Mouse (Mus musculus) c-Kit-positive CD71-positive TER-119-negative erythroid progenitor cells, embryonic 14.5 days (primary cell): ENCODE results near the gene Tbx21.

ENCODE experiments used
- DNase-seq: peaks from one replicate; pipeline ENCODE4 v3.0.0-alpha.2; 2013; ENCODE audit warnings: low read depth

Tbx21 gene

DNA sequence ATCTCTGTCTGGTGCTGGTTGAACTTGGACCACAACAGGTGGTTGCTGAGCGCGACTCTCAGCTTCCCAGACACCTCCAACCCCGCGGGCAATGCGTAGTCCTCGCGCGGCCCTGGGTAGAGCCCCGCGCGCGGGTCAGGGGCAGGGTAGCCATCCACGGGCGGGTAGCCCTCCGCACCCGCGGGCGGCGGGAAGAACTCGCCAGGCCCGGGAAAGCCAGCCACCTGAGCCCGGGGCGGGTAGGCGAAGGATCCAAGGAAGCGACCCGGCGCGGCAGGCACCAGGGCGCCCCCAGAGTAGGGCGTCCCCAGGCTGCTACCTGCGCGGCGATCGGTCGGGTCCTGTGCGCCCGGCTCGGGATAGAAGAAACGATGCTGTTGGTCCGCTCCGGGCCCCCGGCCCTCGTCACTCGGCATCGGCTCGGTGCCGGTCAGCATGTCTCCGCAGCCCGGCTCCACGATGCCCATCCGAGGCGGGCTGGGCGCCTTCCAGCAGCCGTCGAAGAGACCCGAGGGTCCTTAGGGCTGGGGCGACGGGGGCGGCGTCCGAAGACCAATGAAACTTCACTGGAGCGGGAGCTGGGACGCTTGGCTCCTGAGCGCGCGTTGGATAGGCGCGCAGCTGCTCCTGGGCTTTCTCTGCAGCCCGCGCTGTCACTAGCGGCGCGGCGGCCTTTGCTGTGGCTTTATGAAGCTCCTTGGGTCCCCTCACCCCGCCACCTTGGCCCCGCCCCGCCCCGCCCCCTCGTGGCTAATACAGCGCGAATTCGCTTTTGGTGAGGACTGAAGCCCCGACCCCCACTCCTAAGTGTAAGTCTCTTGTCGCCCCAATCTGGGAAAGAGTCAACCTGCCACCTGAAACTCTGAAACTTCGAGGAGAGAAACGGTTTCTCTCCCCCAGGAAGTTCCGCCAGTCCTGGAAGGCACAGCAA, at the start of gene Tbx21:
Gene Tbx21 (minus strand): TSS at position 661 of the 931 bp plus-strand sequence.
- no peak for DNase-seq

DNA sequence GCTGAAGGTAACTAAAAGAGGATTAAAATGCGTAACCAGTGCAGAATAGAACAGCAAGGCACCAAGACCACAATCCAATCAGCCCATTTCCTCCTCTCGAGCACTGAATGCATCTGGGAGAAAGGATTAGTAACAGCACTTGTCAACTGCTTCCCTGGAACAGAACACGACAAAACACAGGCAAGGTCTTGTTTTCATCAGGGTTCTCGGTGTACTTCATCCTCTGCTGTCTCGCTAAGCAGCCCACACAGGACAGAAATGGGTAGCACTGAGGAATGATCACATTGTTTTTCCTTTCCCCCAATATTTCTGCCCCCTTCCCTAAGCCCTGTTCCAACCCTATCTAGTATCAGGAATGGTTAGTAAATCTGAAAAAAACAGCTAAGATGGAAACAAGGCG, 45.2 kb upstream of the Tbx21 start:
- no peak for DNase-seq

DNA sequence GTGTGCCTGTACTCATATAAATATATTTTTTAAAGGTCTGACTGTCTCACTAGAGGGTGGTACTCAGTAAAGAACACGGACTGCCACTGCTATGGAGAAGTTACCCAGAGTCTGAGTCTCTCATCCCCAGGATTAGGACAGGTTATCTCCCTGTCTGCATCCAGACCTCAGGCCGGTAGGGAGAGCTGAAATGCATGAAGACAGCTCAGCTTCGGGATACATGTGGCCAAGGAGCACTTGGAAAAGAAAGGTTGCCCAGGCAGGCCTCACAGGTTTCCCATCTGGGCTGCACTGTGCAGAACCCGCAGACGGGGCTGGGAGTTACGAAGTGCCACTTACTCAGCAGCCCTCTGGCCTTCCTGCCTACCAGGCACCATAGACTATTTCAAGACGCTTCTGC, 41.9 kb upstream of the Tbx21 start:
- no peak for DNase-seq

DNA sequence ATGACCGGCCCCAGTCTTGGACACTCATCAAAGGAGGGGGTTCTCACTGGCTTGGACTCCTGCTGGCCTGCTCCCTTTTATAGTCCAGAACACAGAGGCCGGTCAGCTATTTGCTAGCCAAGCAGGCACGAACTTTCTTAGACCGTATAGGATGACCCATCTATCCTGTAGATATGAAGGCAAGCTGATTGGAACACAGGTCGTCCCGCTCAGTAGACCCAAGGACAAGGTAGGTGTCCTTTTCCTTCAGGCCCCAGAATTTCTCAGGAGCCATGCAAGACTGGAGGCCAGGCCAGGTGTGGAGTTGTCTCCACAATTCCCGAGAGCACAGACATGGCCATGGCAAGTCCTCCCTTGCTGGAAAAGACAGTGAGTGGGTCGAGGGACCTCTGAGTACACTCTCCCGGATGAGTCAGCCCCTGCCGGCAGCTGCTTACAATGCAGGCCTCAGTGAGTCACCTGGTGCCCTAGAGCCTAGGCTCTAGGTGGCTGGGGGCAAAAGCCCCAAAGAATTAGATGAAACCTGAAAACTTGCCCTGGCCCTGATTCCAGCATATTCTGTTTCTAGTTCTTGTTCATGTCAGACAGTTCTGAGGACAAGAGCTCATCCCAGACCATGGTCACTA, 37.6 kb upstream of the Tbx21 start:
- DNase-seq: no peak

DNA sequence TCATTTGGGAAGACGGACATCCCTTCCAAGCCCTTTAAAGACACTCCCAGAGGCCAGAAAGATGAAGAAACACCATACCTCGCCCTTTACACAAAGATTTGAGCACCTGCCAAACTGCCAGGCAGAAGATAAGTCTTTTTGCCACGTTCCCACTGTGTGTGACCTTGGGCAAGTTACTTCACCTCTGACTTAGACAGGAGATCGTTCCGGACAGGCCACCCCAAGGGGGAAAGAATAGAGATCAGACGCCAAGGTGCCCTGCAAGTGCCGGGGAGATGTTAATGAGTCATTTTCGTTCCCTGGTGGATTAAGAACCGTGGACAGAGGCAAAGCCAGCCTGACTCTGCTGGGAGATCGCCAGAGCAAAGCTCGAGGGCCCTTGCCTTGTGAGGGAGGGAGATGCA, 36.9 kb upstream of the Tbx21 start:
- no peak for DNase-seq

DNA sequence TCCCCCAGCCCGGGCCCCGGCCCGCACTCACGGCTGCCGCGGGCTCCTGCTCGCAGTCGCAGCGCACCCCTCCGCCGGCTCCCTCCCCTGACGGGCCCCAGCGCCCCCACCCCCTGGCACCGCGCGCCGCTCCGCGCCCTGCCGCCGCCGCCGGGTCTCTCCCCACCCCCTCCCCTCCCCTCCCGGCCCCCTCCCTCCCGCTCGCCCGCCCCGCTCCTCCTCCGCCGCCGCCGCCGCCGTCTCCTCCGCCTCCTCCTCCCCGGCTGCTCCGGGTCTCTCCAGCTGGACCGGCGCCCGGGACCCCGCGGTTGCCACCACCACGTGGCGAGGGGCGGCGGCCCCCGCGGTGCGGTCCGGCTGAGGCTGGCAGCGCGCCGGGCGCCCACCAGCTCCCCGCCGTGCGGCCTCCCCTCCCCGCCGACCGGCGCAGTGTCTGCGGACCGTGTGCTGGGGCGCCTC, 36.2 kb upstream of the Tbx21 start, which contains the start of gene Tbkbp1:
Gene Tbkbp1 (minus strand): TSS at position 153 of the 459 bp plus-strand sequence.
- DNase-seq: no peak

DNA sequence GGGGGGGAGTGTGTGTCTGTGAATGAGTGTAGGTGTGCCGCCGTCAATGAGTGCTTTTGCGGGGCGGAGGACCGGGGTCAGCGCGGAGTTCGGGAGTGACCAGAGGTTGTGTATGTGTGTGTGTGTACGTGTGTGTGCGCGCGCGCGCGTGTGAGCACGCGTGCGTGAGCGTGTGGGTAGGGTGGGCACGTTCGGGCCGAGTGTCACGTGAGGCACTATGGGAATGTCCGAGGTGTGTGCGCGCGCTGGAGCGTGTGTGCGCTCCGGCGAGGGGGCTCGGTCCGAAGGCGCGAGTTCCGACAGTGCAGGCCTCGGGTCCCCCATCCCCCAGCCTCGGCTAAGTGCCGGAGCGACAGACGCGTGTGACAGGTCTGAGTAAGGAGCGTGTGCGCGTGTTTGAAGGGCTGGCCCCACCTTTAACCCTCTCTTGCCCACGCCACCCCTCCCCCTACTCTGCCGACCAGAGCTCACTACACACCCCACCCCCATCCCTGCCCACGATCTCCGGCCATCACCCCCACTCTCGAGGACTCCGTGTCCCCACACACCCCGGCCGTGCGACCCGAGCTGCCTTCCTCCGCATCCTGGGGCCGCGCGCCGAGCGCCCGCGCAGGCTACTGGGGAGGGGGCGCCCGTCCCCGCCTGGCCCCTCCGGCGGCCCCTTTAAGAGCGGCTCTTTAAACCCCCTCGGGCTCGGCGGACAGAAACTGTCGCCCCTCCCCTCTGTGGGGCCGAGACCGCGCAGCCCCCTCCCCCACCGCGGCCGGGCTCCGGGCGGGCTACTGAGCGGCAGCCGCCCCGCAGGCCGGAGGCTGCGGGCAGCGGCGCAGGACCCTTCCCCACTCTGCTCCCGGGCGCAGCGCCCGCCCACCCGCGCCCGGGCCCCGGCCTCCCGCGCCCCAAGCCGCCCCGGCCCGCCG, 35.5 kb upstream of the Tbx21 start:
- DNase-seq: no peak

DNA sequence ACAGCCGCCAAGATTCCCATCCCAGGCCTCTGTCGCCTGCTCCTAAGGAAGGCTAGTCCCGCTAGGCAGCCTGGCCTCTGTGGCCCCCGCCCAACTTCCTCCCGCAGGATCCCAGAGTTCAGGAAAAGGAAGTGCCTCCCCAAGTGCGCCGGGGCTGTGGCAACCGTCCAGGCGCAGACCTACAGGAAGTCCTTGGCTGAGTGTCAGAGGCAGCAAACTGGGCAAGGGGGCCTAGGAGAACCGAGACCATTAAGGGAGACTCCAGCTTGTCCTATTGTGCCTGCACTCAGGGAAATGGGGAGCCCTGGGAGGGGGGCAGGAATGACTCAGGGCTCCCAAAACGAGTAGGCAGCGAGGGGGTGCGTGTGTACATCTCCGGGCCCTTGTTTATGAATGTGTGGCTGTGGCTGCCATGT, 34.9 kb upstream of the Tbx21 start:
- no peak for DNase-seq

DNA sequence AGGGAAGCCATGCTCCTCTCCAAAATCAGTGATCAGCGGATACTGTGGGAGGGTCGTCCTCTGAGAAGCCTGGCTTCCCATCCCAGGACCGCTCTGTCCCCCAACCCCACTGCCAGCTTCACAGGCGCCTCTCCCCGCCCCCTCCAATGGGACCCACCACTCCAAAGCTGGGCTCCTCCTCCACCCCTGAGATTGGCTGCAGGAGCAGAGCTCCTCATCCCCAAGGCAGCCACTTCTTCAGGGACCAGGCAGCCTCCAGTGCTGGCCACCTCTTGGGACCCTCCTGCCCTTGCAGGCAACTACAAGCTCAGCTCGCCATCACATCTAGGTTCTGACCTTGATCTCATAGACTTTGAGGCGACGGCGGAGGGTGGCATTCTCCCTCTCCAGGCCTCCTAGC, 33.9 kb upstream of the Tbx21 start:
- DNase-seq: no peak

DNA sequence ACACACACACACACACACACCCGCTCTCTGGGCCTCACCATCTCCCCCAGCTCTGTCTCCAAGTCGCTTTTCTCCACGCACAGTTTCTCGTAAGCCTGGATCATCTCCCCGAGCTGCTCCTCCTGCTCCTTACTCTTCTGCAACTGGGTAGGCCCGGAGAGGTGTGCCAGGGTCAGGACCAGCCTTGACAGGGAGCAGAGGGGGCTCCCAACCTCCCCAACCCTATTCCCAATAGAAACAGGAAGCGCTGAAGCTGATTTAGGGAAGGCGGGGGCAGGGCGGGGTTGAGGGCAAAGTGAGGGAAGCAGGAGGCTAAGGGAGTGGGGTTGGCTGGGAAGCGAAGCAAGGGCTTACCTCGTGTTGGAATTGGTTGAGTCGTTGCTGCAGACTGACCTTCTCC, 33.5 kb upstream of the Tbx21 start:
- DNase-seq: no peak

DNA sequence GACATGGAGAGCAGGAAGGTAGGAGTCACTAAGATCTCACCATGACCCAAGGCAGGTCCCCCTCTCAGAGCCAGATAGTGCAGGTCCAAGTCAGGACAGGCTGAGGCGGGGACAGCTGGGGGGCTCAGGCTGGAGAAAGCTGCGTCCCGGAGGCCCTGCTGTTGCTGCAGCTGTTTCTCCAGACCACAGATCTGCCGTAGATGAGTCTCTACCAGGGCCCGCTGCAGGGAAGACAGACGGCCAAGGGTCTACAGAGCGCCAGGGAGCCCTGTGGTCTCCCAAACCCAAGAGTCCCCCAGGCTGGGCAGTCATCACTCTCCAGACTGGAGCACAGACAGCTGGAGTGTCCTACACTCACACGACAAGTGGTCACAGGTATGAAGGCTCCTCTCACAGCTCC, 32.2 kb upstream of the Tbx21 start:
- DNase-seq: no peak

DNA sequence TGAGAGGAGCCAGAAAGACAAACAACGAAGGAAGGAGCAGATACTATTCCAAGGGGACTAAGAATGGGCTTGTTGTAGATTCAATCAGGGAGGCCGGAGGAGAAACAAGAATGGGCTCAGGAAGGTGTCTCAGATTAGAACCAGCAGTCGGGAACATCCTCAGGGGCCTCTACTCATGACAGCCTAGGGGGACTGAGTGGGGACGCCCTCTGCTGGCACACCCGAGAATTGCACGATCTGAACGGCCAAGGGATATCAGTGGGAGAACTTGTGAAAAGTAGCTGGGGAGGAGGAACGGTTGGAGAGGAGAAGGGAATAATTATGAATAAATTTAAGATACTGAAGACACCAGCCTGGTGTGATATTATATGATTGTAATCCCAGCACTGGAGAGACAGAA, 31.6 kb upstream of the Tbx21 start:
- DNase-seq: peak; percentile 48

DNA sequence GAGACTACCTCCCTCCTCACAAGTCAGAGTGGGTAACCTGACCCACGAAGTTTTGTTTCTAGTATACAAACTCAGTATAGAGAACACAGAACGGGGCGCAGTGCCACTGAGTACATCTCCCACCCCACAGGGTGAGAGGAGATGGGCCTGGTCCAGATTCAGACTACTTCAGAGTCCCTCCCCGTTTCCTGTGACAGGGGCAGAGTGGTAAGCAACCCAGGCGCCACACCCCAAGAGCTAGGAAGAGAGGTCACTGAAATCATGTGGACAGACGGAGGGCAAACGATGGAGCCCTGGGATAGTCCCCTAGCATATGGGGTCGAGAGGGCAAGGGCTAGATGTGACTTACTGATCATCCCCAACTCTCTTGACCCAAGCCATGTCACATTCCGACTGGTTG, 30.8 kb upstream of the Tbx21 start:
- DNase-seq: no peak

DNA sequence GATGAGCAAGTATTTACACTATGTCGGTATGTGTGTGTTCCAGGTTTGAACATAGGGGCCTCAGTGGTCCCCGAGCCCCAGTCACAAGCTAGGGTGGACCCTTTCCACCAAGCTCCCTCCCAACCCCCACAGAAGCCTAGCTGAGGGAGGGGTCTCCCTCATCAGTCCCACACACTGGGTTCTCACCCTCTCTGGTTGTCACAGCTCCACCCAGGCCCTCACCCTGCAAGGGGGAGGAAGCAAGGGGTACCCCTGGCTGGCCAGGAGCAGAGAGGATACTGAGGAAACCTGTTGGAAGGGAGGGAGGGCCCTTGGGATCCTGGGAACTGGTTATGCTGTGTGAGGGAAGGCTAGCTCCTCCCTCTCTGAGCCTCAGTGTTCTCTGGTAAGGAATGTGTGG, 30.2 kb upstream of the Tbx21 start:
- DNase-seq: no peak

DNA sequence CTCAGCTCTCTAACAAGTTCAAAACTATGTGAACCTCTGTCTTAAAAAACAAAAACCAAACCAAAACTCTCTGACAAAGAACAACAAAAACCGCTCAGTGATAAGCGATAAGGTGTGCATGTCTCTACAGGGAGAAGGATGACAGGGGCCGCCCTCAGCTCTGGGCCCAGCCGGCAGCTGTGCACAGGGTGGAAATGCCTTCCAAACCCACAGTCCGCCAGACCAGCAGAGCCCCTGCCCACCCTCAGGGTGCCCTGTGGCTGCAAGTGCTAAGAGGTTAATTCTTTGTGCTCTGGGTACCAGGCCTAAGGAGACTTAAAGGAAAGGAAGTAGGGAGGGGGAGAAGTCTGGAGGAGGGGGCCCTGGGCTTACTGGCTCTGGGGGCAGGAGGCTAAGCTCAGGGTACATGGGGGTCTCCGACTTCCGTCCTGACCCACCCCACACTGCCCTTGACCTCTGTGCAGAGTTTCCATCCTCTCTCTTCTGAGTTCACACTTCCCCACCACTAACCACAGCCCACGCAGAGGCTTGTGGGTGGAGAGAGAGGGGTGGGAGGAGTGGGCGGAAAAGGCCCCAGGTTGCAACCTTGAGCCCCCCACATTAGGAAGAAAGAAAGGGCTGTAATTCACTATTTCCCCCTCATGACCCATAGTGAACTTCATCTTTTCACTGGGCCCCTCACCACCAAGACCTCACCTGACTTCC, 28.2 kb upstream of the Tbx21 start:
- no peak for DNase-seq

DNA sequence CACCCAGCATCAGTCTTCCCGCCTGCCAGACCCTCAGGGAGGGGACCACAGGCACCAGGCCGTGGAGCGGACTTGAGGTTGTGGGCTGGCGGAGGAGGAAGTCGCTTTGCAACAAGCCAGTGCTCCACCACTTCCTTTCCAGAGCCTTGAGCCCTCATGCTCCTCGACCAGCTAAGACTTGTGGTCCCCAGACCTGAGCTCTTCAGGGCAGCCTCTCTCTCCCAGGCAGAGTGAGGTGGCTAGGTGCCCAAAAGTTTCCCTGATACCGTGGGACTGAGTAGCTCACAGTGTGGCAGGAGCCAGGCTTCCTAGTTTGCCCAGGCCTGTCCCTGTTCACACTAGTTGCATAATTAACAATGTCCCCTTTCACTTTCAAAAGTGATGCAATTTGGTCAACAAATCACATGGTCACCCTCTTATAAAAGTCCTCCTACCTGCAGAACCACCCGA, 27.1 kb upstream of the Tbx21 start:
- DNase-seq: no peak

DNA sequence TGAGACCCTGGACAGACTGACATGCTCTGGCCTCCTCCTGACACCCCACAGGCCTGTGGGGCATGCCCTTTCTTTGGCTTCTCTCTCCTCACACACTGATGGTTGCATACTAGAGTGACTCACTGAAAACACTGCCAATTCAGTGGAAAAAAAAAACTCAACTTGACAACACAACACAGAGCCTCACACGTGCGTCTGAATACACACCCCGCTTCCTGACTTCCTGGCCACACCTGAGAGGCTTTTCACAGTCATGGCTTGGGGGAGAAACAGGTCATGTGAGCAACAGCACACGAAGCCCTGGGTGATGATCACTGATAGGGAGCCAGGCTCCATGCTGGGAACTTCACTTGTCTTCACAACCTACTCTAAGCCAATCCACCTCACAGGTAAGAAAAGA, 25.7 kb upstream of the Tbx21 start:
- no peak for DNase-seq

DNA sequence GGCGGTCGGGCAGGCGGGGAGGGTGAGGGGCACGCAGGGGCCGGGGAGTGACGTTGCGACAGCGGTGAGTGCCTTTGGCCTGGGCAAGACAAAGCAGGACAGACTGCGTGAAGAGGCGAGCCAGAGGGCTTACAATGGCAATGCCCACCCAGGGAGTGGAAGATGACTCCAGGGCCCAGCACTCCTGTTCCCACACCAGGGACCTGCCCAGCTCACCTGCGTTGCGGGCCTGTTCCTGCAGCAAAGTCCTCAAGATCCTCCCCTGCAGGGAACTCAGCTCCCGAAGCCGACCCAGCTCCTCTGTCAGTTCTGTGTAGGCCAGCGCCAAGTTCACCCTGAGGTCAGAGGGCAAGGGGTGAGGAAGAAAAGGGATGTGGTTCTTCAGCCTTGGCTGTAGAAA, 24.1 kb upstream of the Tbx21 start:
- DNase-seq: no peak

DNA sequence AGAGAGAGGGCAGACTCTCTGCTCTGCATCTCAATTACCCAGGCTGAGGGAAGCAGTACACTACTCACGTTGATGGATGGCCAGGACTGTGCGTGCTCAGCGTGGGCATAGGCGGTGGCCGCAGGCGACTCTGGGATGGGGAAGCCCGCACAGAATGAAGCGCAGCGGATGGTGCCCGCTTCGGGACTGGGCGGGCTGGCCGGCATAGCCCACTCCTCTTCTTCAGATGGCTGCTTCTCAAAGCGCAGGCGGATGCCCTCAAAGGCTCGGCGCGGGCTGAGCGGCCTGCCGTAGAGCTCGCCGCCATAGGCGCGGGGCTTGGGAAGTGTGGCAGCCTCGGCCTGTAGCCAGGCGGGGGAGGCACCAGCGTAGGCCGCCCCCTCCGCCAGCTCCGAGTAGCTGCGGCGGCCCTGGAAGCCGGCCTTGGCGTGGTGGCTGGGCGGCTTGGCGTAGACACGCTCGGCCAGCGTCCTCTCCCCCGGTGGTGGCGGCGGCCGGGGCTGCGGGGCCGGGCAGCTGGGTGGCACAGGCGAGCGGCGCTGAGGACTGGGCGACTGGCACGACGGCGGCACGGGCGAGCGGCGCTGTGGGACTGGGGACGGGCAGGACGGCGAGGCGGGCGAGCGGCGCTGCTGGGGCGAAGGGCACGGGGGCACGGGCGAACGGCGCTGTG, 23.6 kb upstream of the Tbx21 start:
- DNase-seq: no peak

DNA sequence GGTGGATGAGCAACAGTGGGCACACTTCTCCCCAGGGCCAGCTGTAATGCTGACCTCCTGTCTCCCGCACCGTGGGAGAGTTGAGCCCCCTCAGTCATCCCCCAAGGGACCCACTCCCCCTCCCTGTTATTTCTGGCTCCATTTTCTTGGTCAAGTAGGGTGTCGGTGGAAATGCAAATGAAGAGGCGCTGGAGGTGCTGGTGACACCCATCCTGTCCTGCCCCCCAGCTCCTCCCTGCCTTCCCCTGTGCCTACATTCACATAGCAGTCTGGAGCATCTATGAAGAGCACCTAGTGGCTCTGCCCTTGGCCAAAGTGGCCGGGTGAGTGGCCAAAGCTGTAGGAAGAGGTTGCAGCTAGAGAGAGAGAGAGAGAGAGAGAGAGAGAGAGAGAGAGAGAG, 18.1 kb upstream of the Tbx21 start:
- no peak for DNase-seq

DNA sequence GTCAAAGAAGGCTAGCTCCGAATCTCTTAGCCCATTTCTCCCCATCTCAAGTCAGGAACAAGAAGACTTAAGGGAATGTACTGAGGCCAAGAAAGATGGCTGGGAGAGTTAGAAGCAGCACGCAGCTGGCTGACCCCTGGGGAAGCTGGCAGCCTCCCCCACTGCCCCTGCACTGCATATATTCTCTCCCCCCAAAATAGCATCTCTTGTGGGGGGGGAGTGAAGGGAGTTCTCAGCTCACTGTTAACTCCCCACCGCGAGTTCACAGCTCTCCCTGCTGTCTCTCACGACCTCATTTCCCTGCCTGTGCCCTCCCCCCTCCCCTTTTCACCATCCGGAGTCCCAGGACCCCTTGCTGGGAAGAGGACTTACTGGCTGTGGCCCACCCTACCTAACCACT, 17.1 kb upstream of the Tbx21 start:
- no peak for DNase-seq
